Mouse (Mus musculus): ENCODE data around the gene Bcar3. TPM values are rescaled to one million over a fixed set of nuclear protein-coding genes. Genes with fewer than 3 reads are reported as not detected.

Gene Bcar3
- polyA plus RNA-seq, 1 experiment = 17.2 TPM

DNA sequence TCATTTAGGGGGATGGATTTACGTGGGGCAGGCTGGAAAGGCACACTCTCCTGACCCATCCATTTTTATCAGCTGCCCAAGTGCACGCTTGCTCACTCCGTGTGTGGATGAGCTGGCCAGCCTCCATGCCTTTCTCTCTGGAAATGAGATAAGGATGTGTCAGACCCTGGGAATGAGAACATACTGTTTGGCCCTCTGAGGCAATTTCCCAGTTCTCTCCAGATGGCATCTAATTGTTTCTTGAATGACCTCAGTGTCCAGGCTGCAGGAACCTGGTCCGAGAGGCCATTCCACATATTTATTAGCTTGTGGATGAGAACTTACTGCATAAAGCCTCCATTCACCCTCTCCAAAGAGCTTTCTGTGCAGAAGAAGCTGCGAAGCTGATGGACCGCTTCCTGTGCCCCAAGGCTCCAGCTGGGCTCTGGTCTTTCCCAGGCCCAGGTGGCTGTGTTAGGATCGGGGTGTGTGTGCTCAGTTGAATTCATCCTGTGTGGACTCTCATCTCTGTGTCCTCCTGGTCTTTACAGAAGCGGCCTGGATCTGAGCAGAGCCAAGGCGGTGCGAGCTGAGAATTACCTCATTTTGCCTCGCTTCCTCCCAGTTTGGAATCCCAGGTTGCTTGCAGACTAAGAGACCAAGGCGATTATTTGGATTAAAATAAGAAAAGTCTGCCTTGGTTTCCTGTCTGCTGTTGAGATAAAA lies 177.2 kb downstream of the Bcar3 start:
- Histone ChIP-seq H3K4me3 (replicated peaks; ENCODE audit: insufficient read depth, low read depth, low read length) (no peak overlapping the region), H3K4me1 (ENCODE audit: control insufficient read depth, insufficient read depth, low read length) (no peaks in the 10 kb centered on the region; the same call in 1 of the 2 replicates), H3K27ac (ENCODE audit: insufficient read depth, low read length) (no peak overlapping the region), H3K27me3 (ENCODE audit: control insufficient read depth, insufficient read depth, low read length) (no peaks in the 10 kb centered on the region)
- DNase-seq = peak; percentile 67 to 86
- 8% methylated on average over 12 of the region's 12 CpGs for WGBS
- TF ChIP-seq CTCF (IDR thresholded peaks at IDR 0.05; ENCODE audit: borderline replicate concordance, insufficient read depth, low read depth, low read length) (no peak), POLR2A (IDR thresholded peaks at IDR 0.05; ENCODE audit: borderline replicate concordance, insufficient read depth, low read length) (no peak)

DNA sequence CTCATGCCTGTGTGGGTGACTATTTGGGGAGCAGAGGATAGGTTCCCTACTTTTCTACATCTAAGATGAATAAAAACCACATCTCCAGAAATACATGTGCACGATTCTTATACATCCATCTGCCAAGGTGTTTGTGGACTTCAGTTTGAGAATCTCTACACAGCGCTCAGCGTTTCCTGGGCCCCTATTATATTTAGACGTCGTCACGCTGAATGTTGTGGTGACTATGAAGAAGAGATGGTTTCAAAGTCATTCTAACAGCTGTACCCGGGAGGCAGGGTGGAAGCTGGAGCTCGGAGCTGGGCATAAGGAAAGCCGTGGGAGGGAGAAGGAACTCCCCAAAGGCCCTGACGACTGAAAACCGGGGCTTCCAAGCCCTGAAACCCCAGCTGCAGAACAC lies 178.5 kb downstream of the Bcar3 start:
- TF ChIP-seq CTCF (IDR thresholded peaks at IDR 0.05; ENCODE audit: borderline replicate concordance, insufficient read depth, low read depth, low read length) (no peak), POLR2A (IDR thresholded peaks at IDR 0.05; ENCODE audit: borderline replicate concordance, insufficient read depth, low read length) (no peak)
- no peak overlapping the region for H3K27ac ChIP-seq (ENCODE audit: insufficient read depth, low read length)

DNA sequence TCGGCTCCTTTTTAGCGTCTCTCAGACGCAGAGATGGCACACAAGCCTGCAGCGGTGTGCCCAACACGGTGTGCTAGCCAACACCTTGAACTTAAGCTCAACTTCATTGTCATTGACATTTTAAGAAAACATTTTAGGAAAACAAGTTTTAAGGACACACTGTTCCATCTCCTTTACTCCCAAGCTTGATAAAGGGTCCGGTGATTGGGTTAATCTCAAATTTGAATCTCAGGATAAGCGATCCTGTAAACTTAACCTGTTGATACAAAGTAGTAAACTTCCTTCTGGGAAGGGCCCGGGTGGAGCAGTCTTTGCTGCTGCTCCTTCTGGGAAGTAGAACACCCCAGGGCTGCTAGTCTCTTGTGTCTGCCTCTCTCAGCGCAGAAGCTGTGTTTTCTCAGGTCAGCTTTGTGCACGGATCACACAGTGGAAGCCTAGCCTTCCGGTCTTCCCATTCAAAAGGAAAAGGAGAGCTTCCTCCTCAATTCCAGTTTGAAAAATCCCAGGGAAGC lies 179.6 kb downstream of the Bcar3 start:
- TF ChIP-seq POLR2A (IDR thresholded peaks at IDR 0.05; ENCODE audit: borderline replicate concordance, insufficient read depth, low read length) (no peak), CTCF (IDR thresholded peaks at IDR 0.05; ENCODE audit: borderline replicate concordance, insufficient read depth, low read depth, low read length) (no peak)
- no peak overlapping the region for H3K4me3 ChIP-seq (replicated peaks; ENCODE audit: insufficient read depth, low read depth, low read length)
- H3K4me1 ChIP-seq (ENCODE audit: control insufficient read depth, insufficient read depth, low read length) = peaks cover 6% of the 10 kb centered on the region; the same call in 1 of the 2 replicates
- WGBS = 93% methylated on average over 11 of the region's 11 CpGs
- H3K27ac ChIP-seq (ENCODE audit: insufficient read depth, low read length) = 0 out of 2 replicates have a peak overlapping the region, but pooled peaks have one; percentile 13
- no peaks in the 10 kb centered on the region for H3K27me3 ChIP-seq (ENCODE audit: control insufficient read depth, insufficient read depth, low read length)
- no peak for DNase-seq

More for the DNA sequence above, 178.5 kb downstream of the Bcar3 start:
- no peak for DNase-seq
- WGBS = 85% methylated on average over 11 of the region's 11 CpGs
- H3K4me1 ChIP-seq (ENCODE audit: control insufficient read depth, insufficient read depth, low read length) = peaks cover 6% of the 10 kb centered on the region; the same call in 1 of the 2 replicates
- H3K27me3 ChIP-seq (ENCODE audit: control insufficient read depth, insufficient read depth, low read length) = no peaks in the 10 kb centered on the region
- H3K4me3 ChIP-seq (replicated peaks; ENCODE audit: insufficient read depth, low read depth, low read length) = no peak overlapping the region

DNA sequence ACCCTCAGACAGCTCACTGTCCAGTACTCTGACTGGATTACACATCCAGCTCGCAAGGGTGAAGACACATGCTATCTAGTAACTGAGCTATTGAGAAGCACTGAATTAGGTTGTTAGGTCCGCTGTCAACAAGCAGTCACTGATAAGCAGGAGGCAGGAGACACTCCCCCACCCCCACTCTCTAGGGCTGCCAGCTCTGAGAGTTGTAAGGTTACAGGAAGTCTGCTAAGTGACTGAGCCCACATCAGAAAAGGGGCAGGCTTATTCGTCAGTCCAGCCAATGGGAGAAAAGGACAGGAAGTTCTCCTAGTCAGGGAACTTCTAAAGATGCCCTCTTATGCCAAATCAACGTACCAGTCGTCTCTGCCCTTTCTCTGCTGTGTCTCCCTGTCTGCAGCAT lies 180.1 kb downstream of the Bcar3 start:
- Histone ChIP-seq H3K4me3 (replicated peaks; ENCODE audit: insufficient read depth, low read depth, low read length) (no peak overlapping the region), H3K27ac (ENCODE audit: insufficient read depth, low read length) (0 out of 2 replicates have a peak overlapping the region, but pooled peaks have one; percentile 13), H3K4me1 (ENCODE audit: control insufficient read depth, insufficient read depth, low read length) (peaks cover 6% of the 10 kb centered on the region; the same call in 1 of the 2 replicates), H3K27me3 (ENCODE audit: control insufficient read depth, insufficient read depth, low read length) (no peaks in the 10 kb centered on the region)
- no peak for TF ChIP-seq POLR2A (IDR thresholded peaks at IDR 0.05; ENCODE audit: borderline replicate concordance, insufficient read depth, low read length)
- TF ChIP-seq CTCF (IDR thresholded peaks at IDR 0.05; ENCODE audit: borderline replicate concordance, insufficient read depth, low read depth, low read length) = no peak
- 84% methylated on average over 5 of the region's 5 CpGs for WGBS
- no peak for DNase-seq

DNA sequence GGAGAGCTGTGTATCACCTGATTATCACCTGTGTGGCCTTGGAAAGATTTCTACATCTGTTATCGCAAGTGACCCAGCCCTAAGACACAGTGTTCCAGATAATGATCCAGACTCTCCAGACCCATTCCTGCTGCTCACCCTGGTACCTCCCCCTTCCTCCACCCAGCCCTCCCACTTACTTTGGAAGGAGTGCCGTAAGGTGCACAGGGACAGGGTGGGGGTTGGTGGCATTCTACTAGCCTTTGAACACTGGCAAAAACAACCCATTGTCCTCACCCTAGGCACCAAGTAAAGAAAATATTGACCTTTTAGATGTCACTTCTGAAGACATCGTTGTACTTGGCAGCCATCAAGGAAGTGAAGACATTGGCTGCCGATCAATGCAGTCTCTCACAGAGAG lies 180.9 kb downstream of the Bcar3 start:
- Histone ChIP-seq H3K4me1 (ENCODE audit: control insufficient read depth, insufficient read depth, low read length) (peaks cover 6% of the 10 kb centered on the region; the same call in 1 of the 2 replicates), H3K27ac (ENCODE audit: insufficient read depth, low read length) (no peak overlapping the region), H3K27me3 (ENCODE audit: control insufficient read depth, insufficient read depth, low read length) (no peaks in the 10 kb centered on the region), H3K4me3 (replicated peaks; ENCODE audit: insufficient read depth, low read depth, low read length) (no peak overlapping the region)
- DNase-seq = no peak
- TF ChIP-seq POLR2A (IDR thresholded peaks at IDR 0.05; ENCODE audit: borderline replicate concordance, insufficient read depth, low read length) (no peak), CTCF (IDR thresholded peaks at IDR 0.05; ENCODE audit: borderline replicate concordance, insufficient read depth, low read depth, low read length) (no peak)
- 63% methylated on average over 4 of the region's 4 CpGs for WGBS

DNA sequence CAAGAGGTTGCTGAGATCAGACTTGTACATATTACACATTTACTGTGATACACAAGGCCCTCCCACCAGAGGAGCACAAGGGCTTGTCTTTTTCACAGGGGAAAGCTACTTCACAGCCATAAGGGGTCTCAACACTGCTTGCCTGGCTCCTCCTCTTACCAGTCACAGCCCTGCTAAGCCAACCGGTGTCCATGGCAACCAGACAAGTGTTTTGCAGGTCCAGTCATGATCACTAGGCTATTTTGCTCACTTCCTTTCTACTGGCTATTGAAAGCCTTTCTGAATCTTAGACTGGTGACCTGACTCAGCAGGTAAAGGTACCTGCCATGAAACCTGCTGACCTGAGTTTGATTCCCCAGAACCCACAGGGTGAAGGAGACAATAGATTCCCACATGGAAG lies 181.8 kb downstream of the Bcar3 start:
- Histone ChIP-seq H3K4me1 (ENCODE audit: control insufficient read depth, insufficient read depth, low read length) (peaks cover 6% of the 10 kb centered on the region; the same call in 1 of the 2 replicates), H3K27me3 (ENCODE audit: control insufficient read depth, insufficient read depth, low read length) (0 out of 2 replicates have a peak, but pooled peaks cover 1% of the 10 kb centered on the region), H3K27ac (ENCODE audit: insufficient read depth, low read length) (no peak overlapping the region), H3K4me3 (replicated peaks; ENCODE audit: insufficient read depth, low read depth, low read length) (no peak overlapping the region)
- DNase-seq = no peak
- TF ChIP-seq CTCF (IDR thresholded peaks at IDR 0.05; ENCODE audit: borderline replicate concordance, insufficient read depth, low read depth, low read length) = no peak
- TF ChIP-seq POLR2A (IDR thresholded peaks at IDR 0.05; ENCODE audit: borderline replicate concordance, insufficient read depth, low read length) = no peak
- 79% methylated on average over 1 of the region's 1 CpGs for WGBS

DNA sequence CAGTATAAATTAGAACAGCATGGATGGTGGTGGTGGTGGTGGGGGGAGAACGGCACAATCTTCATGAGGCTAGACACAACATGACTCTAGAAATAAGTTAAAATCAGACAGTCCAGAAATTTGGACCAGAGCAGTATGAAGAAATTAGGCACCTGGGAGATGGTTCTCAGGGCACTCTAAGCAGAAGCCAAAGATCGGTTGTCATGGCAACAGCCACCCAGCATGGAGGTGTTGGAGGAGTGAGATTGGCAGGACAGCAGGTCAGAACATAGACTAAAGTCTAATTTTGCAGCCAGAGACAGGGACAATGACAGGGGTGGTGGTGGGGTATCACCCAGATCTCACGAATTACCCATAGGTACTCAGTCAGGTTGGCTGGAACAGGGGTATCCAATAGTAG lies 182.7 kb downstream of the Bcar3 start:
- 53% methylated on average over 3 of the region's 3 CpGs for WGBS
- Histone ChIP-seq H3K4me3 (replicated peaks; ENCODE audit: insufficient read depth, low read depth, low read length) (no peak overlapping the region), H3K27me3 (ENCODE audit: control insufficient read depth, insufficient read depth, low read length) (0 out of 2 replicates have a peak, but pooled peaks cover 1% of the 10 kb centered on the region), H3K4me1 (ENCODE audit: control insufficient read depth, insufficient read depth, low read length) (peaks cover 6% of the 10 kb centered on the region; the same call in 1 of the 2 replicates), H3K27ac (ENCODE audit: insufficient read depth, low read length) (no peak overlapping the region)
- no peak for TF ChIP-seq POLR2A (IDR thresholded peaks at IDR 0.05; ENCODE audit: borderline replicate concordance, insufficient read depth, low read length)
- no peak for TF ChIP-seq CTCF (IDR thresholded peaks at IDR 0.05; ENCODE audit: borderline replicate concordance, insufficient read depth, low read depth, low read length)
- DNase-seq = no peak

DNA sequence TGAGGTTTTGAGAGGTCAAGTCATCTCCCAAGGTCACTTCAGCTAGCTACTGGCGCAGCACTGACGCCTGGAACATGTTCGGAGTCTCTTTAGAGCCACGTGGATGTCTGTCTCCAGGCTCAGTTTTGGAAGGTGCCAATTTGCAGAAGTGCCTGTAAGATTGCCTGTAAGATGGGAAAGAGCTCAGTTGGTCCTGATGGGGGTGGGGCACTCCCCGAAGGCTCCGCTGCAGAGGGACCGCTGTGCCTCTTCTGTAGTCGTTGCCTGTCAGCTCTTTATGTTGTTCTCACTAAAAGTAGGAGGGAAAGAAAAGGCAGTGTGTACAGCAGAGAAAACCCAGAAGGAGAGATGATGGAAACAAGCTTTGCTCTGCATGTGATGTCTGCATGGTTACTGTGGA lies 183.6 kb downstream of the Bcar3 start:
- Histone ChIP-seq H3K27ac (ENCODE audit: insufficient read depth, low read length) (no peak overlapping the region), H3K4me3 (replicated peaks; ENCODE audit: insufficient read depth, low read depth, low read length) (no peak overlapping the region), H3K27me3 (ENCODE audit: control insufficient read depth, insufficient read depth, low read length) (0 out of 2 replicates have a peak, but pooled peaks cover 1% of the 10 kb centered on the region), H3K4me1 (ENCODE audit: control insufficient read depth, insufficient read depth, low read length) (peaks cover 6% of the 10 kb centered on the region; the same call in 1 of the 2 replicates)
- TF ChIP-seq POLR2A (IDR thresholded peaks at IDR 0.05; ENCODE audit: borderline replicate concordance, insufficient read depth, low read length) = no peak
- TF ChIP-seq CTCF (IDR thresholded peaks at IDR 0.05; ENCODE audit: borderline replicate concordance, insufficient read depth, low read depth, low read length) = no peak
- DNase-seq = no peak
- 76% methylated on average over 8 of the region's 8 CpGs for WGBS

All from cerebellum, adult 2 months (tissue).